Mouse (Mus musculus): ENCODE measurements around the gene Mmp19. TPM values are rescaled to one million over a fixed set of nuclear protein-coding genes. Genes with fewer than 3 reads are reported as not detected.

The Mmp19 gene
- polyA plus RNA-seq, 1 experiment from 2014 or later, result 1.5 TPM

DNA sequence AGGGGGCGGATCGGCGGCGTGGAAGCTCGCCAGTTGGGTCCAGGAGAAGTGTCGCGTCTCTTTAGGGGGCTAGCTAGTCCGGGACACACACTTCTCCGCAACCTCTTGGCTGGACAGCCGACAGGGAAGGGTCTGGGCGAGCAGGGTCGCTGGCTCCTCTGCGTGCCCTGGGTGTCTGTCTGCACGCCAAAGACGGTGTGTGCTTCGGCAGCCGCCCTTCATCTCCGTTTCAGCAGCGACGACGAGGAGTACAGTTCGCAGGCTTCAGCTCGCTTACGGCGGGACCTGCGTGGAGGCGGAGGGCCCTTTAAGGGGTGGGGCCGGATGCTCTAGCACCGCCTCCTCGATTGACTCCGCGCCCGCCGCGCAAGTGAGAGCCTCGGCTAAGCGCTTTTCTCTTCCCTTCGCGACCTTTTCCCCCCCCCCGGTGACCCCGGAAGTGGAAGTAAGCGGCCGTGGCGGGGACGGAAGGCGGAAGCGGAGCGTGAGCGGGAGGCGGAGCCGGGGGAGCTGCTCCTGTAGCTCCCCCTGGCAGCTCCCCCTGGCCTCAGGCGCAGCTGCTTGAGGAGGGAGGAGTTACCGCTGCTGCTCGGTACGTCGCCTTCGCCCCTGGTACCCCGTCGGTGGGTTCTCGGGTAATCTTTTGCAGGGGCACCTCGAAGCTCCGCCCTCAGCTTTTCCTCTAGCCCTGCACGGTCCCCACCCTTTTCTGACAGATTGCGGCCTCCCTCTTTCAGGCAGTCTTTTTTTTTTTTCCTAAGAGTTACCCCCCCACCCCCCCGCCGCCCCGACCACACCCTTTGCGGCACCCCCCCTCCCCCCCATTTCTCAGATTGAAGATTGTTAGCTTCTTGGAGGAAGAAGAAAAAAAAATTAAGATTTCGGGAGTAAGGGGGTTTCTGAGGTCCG is 14.6 kb downstream of the Mmp19 start:
- peak; percentile 40 for TF ChIP-seq CTCF (IDR thresholded peaks at IDR 0.05; ENCODE audit: low read depth)
- under 1% methylated on average over 69 of the region's 70 CpGs for WGBS
- H3K36me3 ChIP-seq (ENCODE audit: insufficient read depth), result peaks cover 41% of the 10 kb centered on the region
- H3K27ac ChIP-seq (ENCODE audit: low read depth), result peak overlapping the region; percentile 99
- no peaks in the 10 kb centered on the region for H3K27me3 ChIP-seq (ENCODE audit: insufficient read depth, low read length)
- peak; percentile 94 for ATAC-seq (ENCODE audit: insufficient read depth)
- no peaks in the 10 kb centered on the region for H3K9me3 ChIP-seq (ENCODE audit: low read depth, low read length)
- peak overlapping the region; percentile 80 for H3K4me3 ChIP-seq (ENCODE audit: low read depth, low read length)
- peak; percentile 98 for DNase-seq
- H3K4me1 ChIP-seq (ENCODE audit: insufficient read depth), result peaks cover 27% of the 10 kb centered on the region
- H3K4me2 ChIP-seq, result peak overlapping the region; percentile 82
- H3K9ac ChIP-seq, result peak overlapping the region; percentile 87

DNA sequence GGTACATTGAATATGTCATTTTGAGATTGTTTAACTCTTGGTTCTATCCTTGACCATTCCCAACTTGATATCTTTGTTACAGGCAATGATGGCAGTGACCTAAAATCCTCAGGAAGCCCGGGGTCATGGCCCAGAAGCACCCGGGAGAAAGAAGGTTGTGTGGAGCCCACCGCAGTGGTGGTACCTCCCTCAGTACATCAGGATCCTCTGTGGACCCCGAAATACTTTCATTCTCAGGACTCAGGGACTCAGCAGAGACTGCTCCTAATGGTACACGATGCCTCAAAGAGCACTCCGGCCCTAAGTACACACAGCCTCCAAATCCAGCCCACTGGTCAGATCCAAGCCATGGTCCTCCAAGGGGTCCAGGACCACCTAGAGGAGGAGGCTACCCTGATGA is 15.4 kb downstream of the Mmp19 start:
- H3K4me1 ChIP-seq (ENCODE audit: insufficient read depth), result peaks cover 27% of the 10 kb centered on the region
- TF ChIP-seq CTCF (IDR thresholded peaks at IDR 0.05; ENCODE audit: low read depth), result no peak
- 40% methylated on average over 6 of the region's 6 CpGs for WGBS

DNA sequence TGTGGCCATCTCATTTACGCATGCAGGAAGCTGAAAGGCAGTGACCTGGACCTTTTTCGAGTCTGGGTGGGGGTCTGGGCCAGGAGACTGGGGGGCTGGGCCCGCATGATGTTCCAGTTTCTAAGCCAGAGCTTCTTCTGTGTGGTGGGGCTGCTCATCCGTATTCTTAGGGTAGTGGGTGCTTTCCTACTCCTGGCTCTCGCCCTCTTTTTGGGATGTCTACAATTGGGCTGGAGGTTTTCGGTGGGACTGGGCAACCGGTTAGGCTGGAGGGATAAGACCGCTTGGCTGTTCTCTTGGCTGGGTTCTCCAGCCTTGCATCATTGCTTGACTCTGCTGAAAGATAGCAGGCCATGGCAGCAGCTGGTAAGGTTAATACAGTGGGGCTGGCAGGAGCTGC is 16.3 kb downstream of the Mmp19 start:
- no peak for TF ChIP-seq CTCF (IDR thresholded peaks at IDR 0.05; ENCODE audit: low read depth)
- Histone ChIP-seq H3K4me1 (ENCODE audit: insufficient read depth) (peaks cover 27% of the 10 kb centered on the region), H3K36me3 (ENCODE audit: insufficient read depth) (peaks cover 26% of the 10 kb centered on the region), H3K9ac (peak overlapping the region; percentile 9), H3K27me3 (ENCODE audit: insufficient read depth, low read length) (no peaks in the 10 kb centered on the region), H3K9me3 (ENCODE audit: low read depth, low read length) (no peaks in the 10 kb centered on the region), H3K4me3 (ENCODE audit: low read depth, low read length) (peak overlapping the region; percentile 80), H3K4me2 (peak overlapping the region; percentile 82), H3K27ac (ENCODE audit: low read depth) (no peak overlapping the region)
- 92% methylated on average over 8 of the region's 8 CpGs for WGBS
- DNase-seq (no peak), ATAC-seq (ENCODE audit: insufficient read depth) (no peak)

More for the DNA sequence above, 15.4 kb downstream of the Mmp19 start:
- no peaks in the 10 kb centered on the region for H3K27me3 ChIP-seq (ENCODE audit: insufficient read depth, low read length)
- DNase-seq, result no peak
- H3K9me3 ChIP-seq (ENCODE audit: low read depth, low read length), result no peaks in the 10 kb centered on the region
- H3K4me3 ChIP-seq (ENCODE audit: low read depth, low read length), result peak overlapping the region; percentile 80
- ATAC-seq (ENCODE audit: insufficient read depth), result no peak
- H3K4me2 ChIP-seq, result peak overlapping the region; percentile 82
- peak overlapping the region; percentile 87 for H3K9ac ChIP-seq
- no peak overlapping the region for H3K27ac ChIP-seq (ENCODE audit: low read depth)
- H3K36me3 ChIP-seq (ENCODE audit: insufficient read depth), result peaks cover 34% of the 10 kb centered on the region

DNA sequence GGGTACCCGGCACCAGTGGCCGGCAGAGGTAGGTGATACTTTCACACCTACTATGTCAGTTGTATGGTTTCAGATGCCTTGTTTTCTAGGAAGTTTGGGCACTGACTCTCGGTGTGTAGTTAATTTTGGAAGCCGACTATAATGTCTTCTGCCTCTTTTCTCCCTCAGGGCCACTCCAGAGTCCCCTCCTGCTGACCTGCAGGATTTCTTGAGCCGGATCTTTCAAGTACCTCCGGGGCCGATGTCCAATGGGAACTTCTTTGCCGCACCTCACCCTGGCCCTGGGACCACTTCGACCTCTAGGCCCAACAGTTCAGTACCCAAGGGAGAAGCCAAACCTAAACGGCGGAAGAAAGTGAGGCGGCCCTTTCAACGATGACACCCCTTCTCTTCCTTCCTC is 26.3 kb downstream of the Mmp19 start, which contains the start of gene Sarnp:
Gene Sarnp, plus strand, starts transcription at position 301 of the 400 bp plus-strand sequence.
- DNase-seq (no peak), ATAC-seq (ENCODE audit: insufficient read depth) (no peak)
- Histone ChIP-seq H3K27ac (ENCODE audit: low read depth) (no peak within 1 kb of the TSS), H3K4me3 (ENCODE audit: low read depth, low read length) (no peak within 1 kb of the TSS), H3K4me2 (no peak within 1 kb of the TSS), H3K4me1 (ENCODE audit: insufficient read depth) (no peaks in the 10 kb centered on the region), H3K9ac (no peak within 1 kb of the TSS), H3K9me3 (ENCODE audit: low read depth, low read length) (no peaks in the 10 kb centered on the region), H3K36me3 (ENCODE audit: insufficient read depth) (peaks cover 68% of the 10 kb centered on the region), H3K27me3 (ENCODE audit: insufficient read depth, low read length) (no peaks in the 10 kb centered on the region)
- WGBS, result 86% methylated on average over 13 of the region's 13 CpGs
- TF ChIP-seq CTCF (IDR thresholded peaks at IDR 0.05; ENCODE audit: low read depth), result no peak

DNA sequence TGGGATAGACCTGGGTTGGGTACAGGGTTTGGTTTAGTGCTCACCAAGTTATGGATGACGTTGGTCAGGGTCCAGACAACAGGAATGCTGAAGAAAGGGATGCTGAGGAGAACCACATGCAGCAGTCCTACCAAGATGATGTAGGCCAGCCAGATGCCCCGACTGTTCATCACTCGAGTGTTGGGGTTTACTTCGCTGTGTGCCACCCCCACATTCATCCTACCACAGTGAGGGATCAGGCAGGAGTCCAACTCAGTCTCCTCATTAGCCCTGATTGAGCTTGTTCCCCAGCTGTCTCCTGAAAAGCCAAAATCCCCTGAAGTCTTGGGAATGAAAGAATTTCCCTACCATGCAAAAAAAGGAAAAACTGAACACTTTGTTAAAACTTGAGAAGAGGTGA is 29.5 kb downstream of the Mmp19 start:
- H3K36me3 ChIP-seq (ENCODE audit: insufficient read depth), result peaks cover 52% of the 10 kb centered on the region
- H3K9me3 ChIP-seq (ENCODE audit: low read depth, low read length), result no peaks in the 10 kb centered on the region
- H3K27ac ChIP-seq (ENCODE audit: low read depth), result no peak overlapping the region
- DNase-seq (no peak), ATAC-seq (ENCODE audit: insufficient read depth) (no peak)
- no peak for TF ChIP-seq CTCF (IDR thresholded peaks at IDR 0.05; ENCODE audit: low read depth)
- WGBS, result 85% methylated on average over 4 of the region's 4 CpGs
- H3K27me3 ChIP-seq (ENCODE audit: insufficient read depth, low read length), result no peaks in the 10 kb centered on the region
- no peak overlapping the region for H3K9ac ChIP-seq
- peak overlapping the region; percentile 68 for H3K4me2 ChIP-seq
- H3K4me1 ChIP-seq (ENCODE audit: insufficient read depth), result 0 out of 2 replicates have a peak, but pooled peaks cover 2% of the 10 kb centered on the region
- no peak overlapping the region for H3K4me3 ChIP-seq (ENCODE audit: low read depth, low read length)

DNA sequence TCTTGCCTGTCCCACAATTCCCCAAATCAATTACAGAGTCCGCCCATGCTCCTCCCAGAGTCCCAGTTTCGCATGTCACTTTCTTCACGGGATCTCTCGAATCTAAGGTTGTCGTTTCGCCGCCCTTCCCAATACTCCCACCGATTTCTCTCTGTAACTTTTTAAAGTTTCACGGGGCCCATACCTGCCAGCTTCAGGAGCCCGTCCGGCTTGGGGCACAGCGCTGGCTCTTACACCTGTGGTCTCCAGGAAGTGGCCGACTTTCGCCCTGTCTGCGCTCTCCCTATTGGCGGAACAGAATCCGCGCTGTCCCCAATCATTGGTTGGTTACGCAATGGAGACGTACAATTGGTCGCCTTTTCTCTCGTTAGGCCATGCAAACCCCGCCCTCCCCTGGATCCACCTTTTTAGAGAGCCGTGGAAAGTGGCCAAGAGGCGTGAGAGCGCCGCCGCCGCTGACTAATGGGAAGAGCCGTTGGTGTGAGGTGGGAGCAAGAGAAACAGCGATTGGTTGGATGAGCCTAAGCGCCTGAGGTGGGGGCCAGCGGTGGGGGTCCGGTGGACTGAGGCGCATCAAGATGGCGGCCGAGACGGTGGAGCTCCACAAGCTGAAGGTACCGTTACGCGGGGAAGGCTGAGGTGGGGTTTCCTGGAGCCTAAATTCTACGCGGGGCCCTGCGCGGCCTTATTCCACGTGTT is 30.8 kb downstream of the Mmp19 start, which contains the start of gene Ormdl2:
Gene Ormdl2, minus strand, starts transcription at position 288 of the 699 bp plus-strand sequence.
- Histone ChIP-seq H3K4me1 (ENCODE audit: insufficient read depth) (0 out of 2 replicates have a peak, but pooled peaks cover 2% of the 10 kb centered on the region), H3K27ac (ENCODE audit: low read depth) (peak within 1 kb of the TSS; percentile 50; the same call in 1 of the 2 replicates), H3K9ac (peak within 1 kb of the TSS; percentile 85), H3K36me3 (ENCODE audit: insufficient read depth) (peaks cover 43% of the 10 kb centered on the region), H3K4me3 (ENCODE audit: low read depth, low read length) (peak within 1 kb of the TSS; percentile 85), H3K4me2 (peak within 1 kb of the TSS; percentile 68), H3K27me3 (ENCODE audit: insufficient read depth, low read length) (no peaks in the 10 kb centered on the region), H3K9me3 (ENCODE audit: low read depth, low read length) (no peaks in the 10 kb centered on the region)
- peak; percentile 100 for ATAC-seq (ENCODE audit: insufficient read depth)
- WGBS, result under 1% methylated on average over 46 of the region's 46 CpGs
- no peak for TF ChIP-seq CTCF (IDR thresholded peaks at IDR 0.05; ENCODE audit: low read depth)
- peak; percentile 100 for DNase-seq

Data from lung, embryonic 14.5 days (tissue).